Mouse (Mus musculus) stomach, postnatal 0 days (tissue): ENCODE data around the gene Metap1.

Experiments
- CTCF ChIP-seq: IDR thresholded peaks from 2 replicates; pipeline ENCODE4 v1.5.1; 2016; ENCODE audit warnings: antibody characterized with exemption, low read depth, mild to moderate bottlenecking, moderate library complexity
- EP300 ChIP-seq: optimal IDR thresholded peaks from 2 replicates; pipeline ENCODE3; 2016; ENCODE audit warnings: antibody characterized with exemption

DNA sequence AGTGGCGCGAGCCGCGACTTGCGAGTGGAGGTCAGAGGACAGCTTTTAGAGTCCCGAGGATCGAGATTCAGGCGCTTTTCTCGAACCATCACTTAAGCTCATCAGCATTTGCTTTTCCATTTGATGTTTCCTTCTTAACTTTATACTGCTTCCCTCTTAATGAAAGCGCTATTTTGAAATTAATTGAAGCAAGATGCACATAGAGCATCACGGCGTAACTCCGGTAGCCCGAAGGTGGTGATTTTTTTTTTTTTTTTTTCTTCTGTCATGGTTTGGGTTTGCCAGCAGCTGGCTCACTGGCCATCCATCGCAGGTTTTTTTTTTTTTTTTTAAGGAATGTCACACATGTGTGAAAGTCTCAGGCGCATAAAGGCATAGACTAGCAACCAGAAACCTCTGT lies 39.0 kb upstream of the Metap1 start:
- TF ChIP-seq CTCF (no peak), EP300 (no peak)
